Mouse (Mus musculus): Measurements from ENCODE around the gene Plpp1. TPM values are rescaled to one million over a fixed set of nuclear protein-coding genes. Genes with fewer than 3 reads are reported as not detected.

Gene Plpp1
- 10 to 100 TPM; 28.5 to 30.7 TPM for total RNA-seq (2021)

- DNase-seq: peak; percentile 91 to 93
These were observed at the start of gene Plpp1 for GRCm38 (mm10) chr13:112800597-112801380. Gene Plpp1, plus strand, starts transcription at chr13:112800792.

- peak in 1 of 2 experiments; percentile 22 for DNase-seq
These were observed 48.9 kb upstream of the Plpp1 start for GRCm38 (mm10) chr13:112751454-112752308.

DNA sequence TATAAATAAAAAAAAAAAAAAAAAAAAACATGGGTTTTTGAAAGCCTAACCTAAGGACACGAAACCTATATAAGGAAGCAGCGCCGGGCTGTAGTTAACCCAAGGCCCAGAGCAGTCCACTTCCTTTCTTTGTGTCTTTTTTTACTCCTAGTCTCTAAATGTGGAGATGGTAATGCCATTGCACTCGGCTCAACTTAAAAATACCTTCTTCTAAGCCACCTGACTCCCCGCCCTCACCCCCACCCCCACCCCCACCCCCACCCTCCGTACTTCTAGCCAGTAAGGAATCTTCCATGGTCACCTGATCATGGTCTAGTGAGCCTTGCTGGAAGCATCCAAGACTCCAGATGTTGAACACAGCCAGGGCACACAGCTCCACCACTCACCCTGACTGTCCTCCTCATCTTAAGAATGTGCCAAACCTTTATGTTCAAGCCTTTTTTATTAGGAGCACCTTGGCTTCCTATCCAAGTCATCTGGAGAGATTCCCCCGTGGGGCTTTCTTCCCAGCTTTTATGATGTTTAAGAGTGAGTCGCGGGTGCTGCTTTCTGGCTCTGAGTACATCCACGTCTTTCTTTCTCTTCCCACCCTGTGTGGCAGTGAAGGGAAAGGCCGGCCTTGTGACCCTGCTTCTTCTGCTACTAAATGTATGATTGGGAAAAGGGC is 48.1 kb upstream of the Plpp1 start:
- DNase-seq: no peak

DNA sequence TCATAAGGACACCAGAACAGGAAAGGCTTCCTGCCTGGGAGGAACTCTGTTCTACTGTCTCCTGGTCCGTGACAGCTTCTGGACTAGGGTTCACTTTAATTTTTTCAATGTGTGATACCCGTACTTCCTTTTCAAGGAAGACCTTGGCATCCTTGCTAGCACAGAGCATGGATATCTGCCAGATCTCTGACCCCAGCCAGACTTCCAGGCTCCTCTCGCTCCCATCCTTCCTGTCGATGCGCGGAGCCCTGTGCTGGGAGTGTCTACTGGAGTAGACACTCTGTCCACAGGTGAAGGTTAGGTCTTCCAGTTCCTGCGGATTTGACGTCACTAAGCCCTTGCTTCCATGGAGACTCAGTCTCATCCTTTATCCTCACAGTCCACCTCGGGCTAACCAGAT is 47.1 kb upstream of the Plpp1 start:
- DNase-seq: no peak

- no peak for DNase-seq
These were observed 45.7 kb upstream of the Plpp1 start for GRCm38 (mm10) chr13:112754871-112755270.

DNA sequence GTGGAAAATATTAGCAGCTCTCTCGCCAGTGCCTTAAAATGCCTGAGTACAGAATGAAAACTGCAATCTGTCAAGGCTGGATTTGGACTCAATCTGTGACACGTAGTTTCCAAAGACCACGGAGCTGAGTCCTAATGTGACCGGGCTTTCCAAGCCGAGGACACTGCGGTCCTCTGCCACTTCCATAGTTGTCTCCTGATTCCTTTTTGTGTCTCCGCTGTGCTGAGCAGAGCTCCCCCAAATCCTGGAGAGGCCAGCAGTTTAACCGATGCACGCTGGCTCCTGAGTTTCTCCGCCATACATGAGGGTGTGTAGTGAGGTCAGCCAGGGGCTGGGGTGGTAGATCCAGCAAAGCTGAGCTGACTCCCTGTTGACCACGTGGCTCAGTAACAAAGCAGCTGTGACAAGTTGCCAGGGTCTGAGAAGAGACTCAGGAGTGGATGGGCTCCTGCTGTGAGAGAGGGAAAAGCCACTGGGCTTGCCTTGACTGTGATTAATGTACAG is 45.0 kb upstream of the Plpp1 start:
- peak in 1 of 2 experiments; percentile 19 for DNase-seq

DNA sequence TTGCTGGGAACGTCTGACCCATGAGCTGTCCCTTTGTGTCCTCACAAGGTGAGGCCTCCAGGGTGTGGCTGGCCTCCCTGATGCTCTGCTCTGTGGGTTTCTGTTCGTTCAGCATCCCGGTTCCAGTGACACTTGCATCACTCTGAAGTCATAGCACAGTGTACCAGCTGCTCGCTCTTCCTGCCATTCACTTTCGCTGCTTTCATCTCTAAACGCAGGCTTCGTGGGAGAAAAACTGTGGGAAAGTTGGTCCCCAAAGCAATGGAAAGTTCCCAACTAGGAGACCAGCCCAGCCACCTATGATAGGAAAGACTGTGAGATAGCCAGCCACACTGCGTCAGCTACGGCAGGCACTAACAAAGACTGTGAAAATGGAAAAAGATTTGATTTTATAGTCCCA is 43.2 kb upstream of the Plpp1 start:
- no peak for DNase-seq

- DNase-seq: no peak
These were observed 42.0 kb upstream of the Plpp1 start for GRCm38 (mm10) chr13:112758546-112759090.

DNA sequence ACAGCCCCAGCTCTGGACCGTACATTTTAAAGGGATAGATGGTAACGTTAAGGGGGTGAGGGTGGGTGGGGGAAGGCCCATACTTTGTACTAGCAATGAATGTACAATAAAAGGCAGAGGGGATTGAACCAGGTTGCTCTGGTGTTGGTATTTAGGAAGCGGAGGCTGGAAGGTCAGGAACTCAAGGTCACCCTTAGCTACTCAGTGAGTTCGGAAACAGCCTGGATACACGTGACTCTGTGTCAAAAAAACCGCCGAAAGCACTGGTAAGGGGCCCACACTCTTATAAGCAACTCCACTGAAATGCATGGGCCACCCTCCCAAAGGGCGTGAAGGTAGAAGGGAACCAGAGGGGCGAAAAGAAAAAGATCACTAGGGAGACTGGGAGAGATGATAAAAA is 41.2 kb upstream of the Plpp1 start:
- no peak for DNase-seq

DNA sequence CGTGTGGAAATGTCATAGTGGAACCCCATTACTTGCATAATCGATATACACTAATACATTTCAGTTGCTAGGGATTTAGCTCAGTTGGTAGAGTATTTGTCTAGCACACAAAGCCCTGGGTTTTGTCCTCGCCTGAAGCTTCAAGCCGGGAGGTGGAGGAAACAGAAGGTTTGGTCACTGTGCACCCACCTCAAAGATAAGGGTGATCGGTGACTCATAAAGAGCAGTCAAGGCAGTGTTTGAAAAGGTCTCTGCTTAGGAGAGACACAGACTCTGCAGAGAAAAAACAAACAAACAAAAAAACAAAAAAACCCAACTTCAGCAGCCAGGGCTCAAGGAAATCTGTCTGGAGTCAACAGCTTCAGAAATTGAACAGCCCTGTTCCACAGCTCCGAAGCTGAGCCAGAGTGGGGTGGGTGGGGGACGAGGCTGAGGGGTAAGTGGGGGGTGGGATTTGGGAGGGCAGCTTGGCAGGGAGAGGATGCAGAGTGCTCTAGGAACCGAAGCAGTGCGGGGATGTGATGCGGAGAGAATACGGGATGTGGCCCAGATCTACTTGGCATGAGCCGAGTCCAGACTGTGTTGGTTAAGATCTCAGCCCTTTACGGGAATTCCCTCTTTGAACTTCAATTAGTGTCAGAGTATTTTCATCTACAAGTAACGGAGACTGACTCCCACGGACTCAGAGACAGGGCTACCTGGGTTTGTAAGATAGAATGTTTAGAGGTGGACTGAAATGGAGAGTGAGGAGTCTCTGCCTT is 40.6 kb upstream of the Plpp1 start:
- DNase-seq: no peak

GRCm38 (mm10) chr13:112760538-112760881 is 40.1 kb upstream of the Plpp1 start:
- DNase-seq: no peak

- DNase-seq: no peak
These were observed 38.8 kb upstream of the Plpp1 start for GRCm38 (mm10) chr13:112761787-112762186.

DNA sequence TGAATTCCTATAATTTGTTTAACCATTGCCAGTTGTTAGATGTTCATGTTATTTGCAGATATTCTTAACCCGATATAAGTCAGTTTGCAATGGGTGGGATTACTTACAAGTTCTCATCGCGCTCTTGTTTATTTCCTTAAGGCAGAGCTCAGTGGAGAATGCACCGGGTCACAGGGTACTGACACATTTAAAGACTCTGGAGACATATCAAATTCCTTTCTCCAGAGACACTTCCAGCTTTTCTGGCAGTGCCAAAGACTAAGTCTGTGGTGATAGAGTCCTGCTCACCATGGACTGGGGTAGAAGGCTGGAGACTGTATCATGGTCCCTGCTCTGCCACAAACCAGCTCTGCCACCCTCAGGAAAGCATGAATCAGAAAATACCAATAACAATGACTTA is 38.0 kb upstream of the Plpp1 start:
- no peak for DNase-seq

GRCm38 (mm10) chr13:112763531-112764091 is 37.0 kb upstream of the Plpp1 start:
- no peak for DNase-seq

DNA sequence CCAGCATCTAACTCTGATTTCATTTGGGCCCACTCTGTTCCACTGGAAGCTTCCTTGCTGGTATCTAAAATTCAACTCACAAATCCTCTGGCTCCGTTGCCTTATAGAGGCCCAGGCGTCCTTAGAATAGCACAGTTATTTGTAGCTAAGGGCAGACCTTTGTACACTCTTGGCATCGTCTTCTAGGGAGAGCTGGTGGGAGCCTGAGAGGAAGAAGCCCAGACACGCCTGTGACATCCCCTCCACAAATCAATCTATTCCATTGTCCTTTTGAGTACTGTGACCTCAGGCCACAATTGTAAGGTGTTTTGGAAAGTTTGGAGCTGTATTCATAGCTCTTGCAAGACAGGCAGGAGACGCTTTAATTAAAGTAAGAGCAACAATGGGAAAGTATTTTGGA is 36.0 kb upstream of the Plpp1 start:
- DNase-seq: no peak

DNA sequence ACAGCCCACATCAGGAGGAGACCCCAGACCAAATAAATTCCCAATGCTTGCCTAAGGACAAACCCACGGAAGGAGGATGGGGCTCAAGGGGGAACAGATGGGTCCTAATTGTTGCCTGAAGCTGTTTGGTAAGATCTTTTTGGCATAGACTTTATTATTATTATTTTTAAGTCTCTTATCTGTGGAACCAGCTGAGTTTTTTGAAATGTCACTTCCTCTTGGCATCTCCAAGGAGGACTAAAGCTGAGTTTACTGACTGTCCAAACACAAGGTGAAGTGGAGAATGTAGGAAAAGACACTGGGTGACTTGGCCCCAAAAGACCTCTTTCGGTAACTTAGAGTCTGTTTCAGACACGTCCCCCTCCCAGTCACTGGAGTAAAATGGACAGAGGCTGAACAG is 34.9 kb upstream of the Plpp1 start:
- no peak for DNase-seq

DNA sequence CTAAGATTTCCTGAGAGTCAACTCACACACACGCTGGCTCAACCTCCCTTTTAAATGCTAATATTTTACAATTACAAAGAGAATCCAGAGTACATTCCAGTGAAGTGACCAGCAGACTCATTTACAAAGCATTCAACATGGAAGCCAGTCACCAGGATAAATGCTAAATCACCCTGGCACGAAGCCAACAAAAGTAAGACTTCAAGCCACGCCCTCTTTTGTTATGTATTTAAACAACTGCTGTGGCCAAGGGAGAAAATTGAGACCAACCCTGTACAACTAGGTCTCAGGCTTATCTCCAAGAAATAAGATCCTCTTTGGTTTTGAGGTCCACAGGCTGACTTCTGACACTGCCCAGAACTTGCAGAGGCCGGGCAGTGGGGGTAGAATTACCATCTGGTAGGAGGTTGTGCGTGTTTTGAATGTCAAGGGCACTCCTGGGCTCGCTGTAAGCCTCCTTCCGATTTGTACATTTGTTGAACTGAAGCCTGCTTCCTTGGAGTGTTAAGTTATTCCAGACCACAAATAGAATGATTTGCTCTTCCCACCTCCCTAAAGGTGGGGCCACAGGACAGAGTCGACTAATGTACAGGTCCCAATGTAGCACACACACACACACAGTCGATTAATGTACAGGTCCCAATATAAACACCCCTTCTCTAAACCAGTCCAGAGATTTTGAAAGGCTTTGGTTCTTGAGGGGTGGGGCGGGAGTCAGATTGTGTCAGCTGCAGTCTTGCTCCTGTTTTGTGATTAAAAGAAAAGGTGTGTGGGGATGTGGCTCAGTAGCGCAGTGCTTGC is 29.9 kb upstream of the Plpp1 start:
- DNase-seq: no peak

DNA sequence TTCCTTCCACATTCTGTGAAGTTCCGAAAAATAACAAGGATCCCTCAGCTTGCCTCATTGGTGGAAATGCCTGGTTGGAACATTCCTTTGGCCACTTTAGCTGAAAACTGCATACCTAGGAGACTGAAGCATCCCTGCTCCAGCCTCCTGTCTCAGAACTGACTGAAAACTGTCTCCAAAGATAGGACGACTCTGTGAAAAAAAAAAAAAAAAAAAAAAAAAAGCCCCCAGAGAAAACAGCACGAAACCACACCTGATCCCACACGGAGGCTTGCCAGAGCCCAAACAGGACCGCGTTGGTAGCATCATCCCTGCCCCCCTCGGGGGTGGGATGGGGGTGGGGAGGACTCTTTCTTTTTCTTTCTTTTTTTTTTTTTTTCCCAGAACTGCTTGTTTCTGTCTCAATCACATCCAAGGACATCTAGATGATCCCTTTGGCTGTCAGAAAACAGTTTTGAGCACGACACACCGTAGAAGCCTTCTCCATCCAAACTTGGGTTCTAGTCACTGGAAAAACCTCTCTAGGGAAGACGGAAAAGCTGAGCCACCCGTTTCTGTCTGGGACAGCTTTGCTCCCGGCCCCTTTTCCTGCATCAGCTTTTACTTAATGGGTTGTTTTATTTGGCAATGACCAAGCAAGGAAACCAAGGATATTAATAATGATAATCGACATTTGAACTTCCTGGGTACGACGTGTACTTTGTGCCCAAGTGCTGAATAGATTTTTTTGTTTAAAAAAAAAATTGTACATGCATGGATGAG is 29.0 kb upstream of the Plpp1 start:
- DNase-seq: no peak

DNA sequence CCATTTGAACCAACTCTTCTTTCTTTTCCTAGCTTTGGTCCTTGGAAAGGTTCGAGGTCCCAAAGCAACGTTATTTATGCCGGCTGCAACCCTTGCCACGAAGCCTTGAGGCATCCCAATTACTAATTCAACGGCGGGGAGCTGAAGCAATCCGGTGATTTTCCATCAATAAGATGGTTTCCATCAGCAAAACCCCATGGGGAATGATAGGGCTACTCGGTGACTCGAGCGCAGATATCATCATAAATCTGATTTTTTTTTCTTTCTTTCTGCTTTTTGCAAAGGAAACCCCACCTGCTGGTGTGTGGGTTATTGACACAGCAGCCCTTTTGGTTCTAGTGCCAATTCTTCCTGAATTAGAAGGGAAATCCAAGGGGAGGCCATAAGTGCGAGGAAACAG is 28.3 kb upstream of the Plpp1 start:
- DNase-seq: no peak

DNA sequence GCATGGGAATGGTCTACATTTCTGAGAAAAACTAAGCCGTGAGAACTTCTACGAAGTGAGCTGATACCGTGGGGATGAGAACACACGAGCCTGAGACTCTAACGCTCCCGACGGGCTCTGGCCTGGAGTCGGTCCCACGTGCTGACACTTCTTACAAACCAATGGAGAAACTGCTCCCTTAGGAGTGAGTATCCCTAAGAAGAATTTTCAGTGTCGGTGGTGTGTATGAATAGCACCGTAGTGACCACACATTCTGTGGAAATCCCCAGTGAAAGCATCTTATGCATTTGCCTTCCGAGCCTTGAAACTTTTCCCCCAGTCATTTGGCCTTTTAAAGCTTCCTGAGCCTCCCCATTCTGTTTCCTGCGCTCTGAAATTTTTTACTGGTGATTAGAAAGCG is 27.7 kb upstream of the Plpp1 start:
- no peak for DNase-seq
